Mouse (Mus musculus): ENCODE measurements at regions not wholly inside any gene's neighbourhood (a gene's known extent, or its start where the extent isn't known, plus 50 kb on each side); places are given as distances from the start of the nearest gene placed in this dataset.

GRCm38 (mm10) chr3:52546035-52546434 is 277.9 kb downstream of the Foxo1 start:
- TF ChIP-seq CTCF (IDR thresholded peaks at IDR 0.05) (no peak), POLR2A (IDR thresholded peaks at IDR 0.05; ENCODE audit: insufficient read depth, low read depth, low read length) (no peak), EP300 (IDR thresholded peaks at IDR 0.05; ENCODE audit: insufficient read depth, low read depth, low read length) (no peak)
- 97% methylated on average over 5 of the region's 5 CpGs for WGBS
- no peak for DNase-seq
- Histone ChIP-seq H3K79me2 (replicated peaks; ENCODE audit: control insufficient read depth, insufficient read depth, low read length) (no peaks in the 10 kb centered on the region), H3K27me3 (ENCODE audit: control insufficient read depth, insufficient read depth, low read length) (no peaks in the 10 kb centered on the region), H3K36me3 (ENCODE audit: control insufficient read depth, insufficient read depth, low read length) (no peaks in the 10 kb centered on the region), H3K4me3 (no peak overlapping the region), H3K27ac (no peak overlapping the region), H3K4me1 (ENCODE audit: control insufficient read depth, insufficient read depth, low read length) (peaks cover 2% of the 10 kb centered on the region; the same call in 1 of the 2 replicates), H3K9ac (ENCODE audit: low read depth, low read length) (no peak overlapping the region)
- intact Hi-C loops (cut with DNase I) = no loop called here

- Histone ChIP-seq H3K4me3 (no peak overlapping the region), H3K4me1 (ENCODE audit: control insufficient read depth, insufficient read depth, low read length) (peaks cover 2% of the 10 kb centered on the region; the same call in 1 of the 2 replicates), H3K27ac (no peak overlapping the region), H3K79me2 (replicated peaks; ENCODE audit: control insufficient read depth, insufficient read depth, low read length) (no peaks in the 10 kb centered on the region), H3K36me3 (ENCODE audit: control insufficient read depth, insufficient read depth, low read length) (no peaks in the 10 kb centered on the region), H3K27me3 (ENCODE audit: control insufficient read depth, insufficient read depth, low read length) (no peaks in the 10 kb centered on the region), H3K9ac (ENCODE audit: low read depth, low read length) (no peak overlapping the region)
- intact Hi-C loops (cut with DNase I) = no loop called here
- TF ChIP-seq CTCF (IDR thresholded peaks at IDR 0.05) (no peak), POLR2A (IDR thresholded peaks at IDR 0.05; ENCODE audit: insufficient read depth, low read depth, low read length) (no peak), EP300 (IDR thresholded peaks at IDR 0.05; ENCODE audit: insufficient read depth, low read depth, low read length) (no peak)
- no peak for DNase-seq
- WGBS = 71% methylated on average over 6 of the region's 6 CpGs
These were observed 274.9 kb downstream of the Foxo1 start for GRCm38 (mm10) chr3:52543006-52543405.

- 57% methylated on average over 9 of the region's 9 CpGs for WGBS
These were observed 272.8 kb downstream of the Foxo1 start for GRCm38 (mm10) chr3:52540862-52541380.

GRCm38 (mm10) chr3:52539813-52540378 is 271.8 kb downstream of the Foxo1 start:
- TF ChIP-seq EP300 (IDR thresholded peaks at IDR 0.05; ENCODE audit: insufficient read depth, low read depth, low read length) (no peak), POLR2A (IDR thresholded peaks at IDR 0.05; ENCODE audit: insufficient read depth, low read depth, low read length) (no peak), CTCF (IDR thresholded peaks at IDR 0.05) (no peak)
- intact Hi-C loops (cut with DNase I) = no loop called here
- H3K79me2 ChIP-seq (replicated peaks; ENCODE audit: control insufficient read depth, insufficient read depth, low read length) = no peaks in the 10 kb centered on the region
- DNase-seq = no peak
- H3K27me3 ChIP-seq (ENCODE audit: control insufficient read depth, insufficient read depth, low read length) = no peaks in the 10 kb centered on the region
- no peak overlapping the region for H3K27ac ChIP-seq
- H3K9ac ChIP-seq (ENCODE audit: low read depth, low read length) = no peak overlapping the region
- 77% methylated on average over 10 of the region's 10 CpGs for WGBS
- no peaks in the 10 kb centered on the region for H3K36me3 ChIP-seq (ENCODE audit: control insufficient read depth, insufficient read depth, low read length)
- H3K4me1 ChIP-seq (ENCODE audit: control insufficient read depth, insufficient read depth, low read length) = peaks cover 2% of the 10 kb centered on the region; the same call in 1 of the 2 replicates
- H3K4me3 ChIP-seq = no peak overlapping the region

More at GRCm38 (mm10) chr3:52540862-52541380, 272.8 kb downstream of the Foxo1 start:
- Histone ChIP-seq H3K4me3 (no peak overlapping the region), H3K4me1 (ENCODE audit: control insufficient read depth, insufficient read depth, low read length) (peaks cover 2% of the 10 kb centered on the region; the same call in 1 of the 2 replicates), H3K27ac (no peak overlapping the region), H3K79me2 (replicated peaks; ENCODE audit: control insufficient read depth, insufficient read depth, low read length) (no peaks in the 10 kb centered on the region), H3K27me3 (ENCODE audit: control insufficient read depth, insufficient read depth, low read length) (no peaks in the 10 kb centered on the region), H3K9ac (ENCODE audit: low read depth, low read length) (no peak overlapping the region), H3K36me3 (ENCODE audit: control insufficient read depth, insufficient read depth, low read length) (no peaks in the 10 kb centered on the region)
- intact Hi-C loops (cut with DNase I) = no loop called here
- DNase-seq = no peak
- TF ChIP-seq POLR2A (IDR thresholded peaks at IDR 0.05; ENCODE audit: insufficient read depth, low read depth, low read length) (no peak), CTCF (IDR thresholded peaks at IDR 0.05) (no peak), EP300 (IDR thresholded peaks at IDR 0.05; ENCODE audit: insufficient read depth, low read depth, low read length) (no peak)

GRCm38 (mm10) chr3:52538306-52538705 is 270.2 kb downstream of the Foxo1 start:
- no peak for TF ChIP-seq POLR2A (IDR thresholded peaks at IDR 0.05; ENCODE audit: insufficient read depth, low read depth, low read length)
- TF ChIP-seq EP300 (IDR thresholded peaks at IDR 0.05; ENCODE audit: insufficient read depth, low read depth, low read length) = no peak
- no peak for TF ChIP-seq CTCF (IDR thresholded peaks at IDR 0.05)
- intact Hi-C loops (cut with DNase I) = no loop called here
- WGBS = 69% methylated on average over 4 of the region's 4 CpGs

GRCm38 (mm10) chr3:52537362-52537911 is 269.3 kb downstream of the Foxo1 start:
- Histone ChIP-seq H3K4me3 (no peak overlapping the region), H3K36me3 (ENCODE audit: control insufficient read depth, insufficient read depth, low read length) (no peaks in the 10 kb centered on the region), H3K9ac (ENCODE audit: low read depth, low read length) (no peak overlapping the region), H3K27me3 (ENCODE audit: control insufficient read depth, insufficient read depth, low read length) (no peaks in the 10 kb centered on the region), H3K4me1 (ENCODE audit: control insufficient read depth, insufficient read depth, low read length) (no peaks in the 10 kb centered on the region), H3K27ac (no peak overlapping the region), H3K79me2 (replicated peaks; ENCODE audit: control insufficient read depth, insufficient read depth, low read length) (no peaks in the 10 kb centered on the region)
- DNase-seq = no peak
- WGBS = 74% methylated on average over 10 of the region's 10 CpGs
- TF ChIP-seq EP300 (IDR thresholded peaks at IDR 0.05; ENCODE audit: insufficient read depth, low read depth, low read length) = no peak
- TF ChIP-seq CTCF (IDR thresholded peaks at IDR 0.05) = no peak
- no peak for TF ChIP-seq POLR2A (IDR thresholded peaks at IDR 0.05; ENCODE audit: insufficient read depth, low read depth, low read length)
- intact Hi-C loops (cut with DNase I) = no loop called here

More at GRCm38 (mm10) chr3:52538306-52538705, 270.2 kb downstream of the Foxo1 start:
- Histone ChIP-seq H3K27me3 (ENCODE audit: control insufficient read depth, insufficient read depth, low read length) (no peaks in the 10 kb centered on the region), H3K79me2 (replicated peaks; ENCODE audit: control insufficient read depth, insufficient read depth, low read length) (no peaks in the 10 kb centered on the region), H3K4me3 (no peak overlapping the region), H3K9ac (ENCODE audit: low read depth, low read length) (no peak overlapping the region), H3K36me3 (ENCODE audit: control insufficient read depth, insufficient read depth, low read length) (no peaks in the 10 kb centered on the region), H3K4me1 (ENCODE audit: control insufficient read depth, insufficient read depth, low read length) (peaks cover under 1% of the 10 kb centered on the region; the same call in 1 of the 2 replicates), H3K27ac (no peak overlapping the region)
- no peak for DNase-seq
